Mouse (Mus musculus) heart, adult 18-20 months (tissue): ENCODE data around the gene Chpt1. TPM values are rescaled to one million over a fixed set of nuclear protein-coding genes. Genes with fewer than 3 reads are reported as not detected.
A peak's percentile ranks its signal among the peaks of the same experiment; 100 is the strongest.

Experiments used
- DNase-seq, 2 experiments: peaks; one replicate each; pipeline ENCODE4 v3.0.0; 2021 to 2022; ENCODE audit warnings: mixed read lengths in 1 of 2
- total RNA-seq, 2 experiments: library from RNA; stranded (reverse); gene quantifications; 2 replicates each; pipeline ENCODE4 v1.2.3; 2021

Chpt1 gene
- total RNA-seq, 2 experiments from 2014 or later = 329 to 344 TPM

DNA sequence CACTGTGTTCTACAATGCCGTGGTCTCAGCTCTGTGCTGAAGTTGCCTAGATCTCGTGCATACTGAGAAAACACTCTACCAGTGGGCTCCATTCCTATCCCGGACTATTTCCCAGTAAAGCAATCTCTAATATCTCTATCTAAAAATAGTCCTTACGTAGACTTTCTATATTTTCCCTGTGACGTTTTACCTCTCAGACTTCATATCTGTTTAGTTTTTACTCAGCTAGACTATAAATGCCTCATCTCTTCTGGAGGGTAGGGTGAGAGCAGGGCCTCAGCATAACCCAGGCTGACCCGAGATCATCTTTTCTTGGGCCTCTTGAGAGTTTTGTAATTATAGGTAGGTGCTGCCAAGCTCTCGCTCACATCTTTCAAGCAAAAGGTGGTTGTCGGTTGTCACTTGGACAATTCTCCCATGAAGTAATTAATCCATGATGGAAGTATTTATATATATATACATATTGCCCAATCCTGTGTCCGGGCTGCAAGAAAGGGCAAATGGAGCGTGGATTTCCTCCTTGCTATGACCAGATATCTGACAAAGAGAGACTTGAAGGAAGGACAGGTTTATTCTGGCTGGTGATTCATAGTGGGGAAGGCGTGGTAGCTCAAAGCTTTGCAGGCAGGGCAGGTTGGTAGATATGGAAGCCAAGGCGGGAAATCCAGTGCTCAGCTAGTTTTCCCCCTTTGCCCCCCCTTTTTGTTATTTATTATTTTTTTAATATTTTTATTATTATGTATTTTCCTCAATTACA lies 95.8 kb downstream of the Chpt1 start:
- DNase-seq = peak in 1 of 2 experiments; percentile 32

- DNase-seq = peak; percentile 77 to 83
Observed at GRCm38 (mm10) chr10:88405812-88406211, 98.1 kb downstream of the Chpt1 start.

DNA sequence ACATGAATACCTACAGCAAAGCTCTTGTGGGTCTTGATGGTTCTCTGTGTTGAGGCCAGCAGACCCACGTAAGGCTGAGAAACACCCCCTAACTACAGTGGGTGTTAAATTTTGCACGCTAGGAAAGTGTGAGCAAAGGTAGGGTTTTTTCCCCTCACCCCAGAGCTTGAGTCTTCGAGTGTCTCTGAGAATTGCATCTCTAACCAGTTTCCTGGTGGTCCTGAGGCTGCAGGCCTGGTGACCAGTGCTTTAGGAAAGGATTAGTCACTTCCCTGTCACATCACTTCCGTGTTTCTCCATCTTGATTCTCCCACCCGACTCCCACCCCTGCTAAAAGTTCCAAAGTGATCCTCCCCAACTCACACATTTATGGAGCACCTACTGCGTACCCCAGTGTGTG lies 99.7 kb downstream of the Chpt1 start:
- DNase-seq = no peak

- no peak for DNase-seq
Observed at GRCm38 (mm10) chr10:88403021-88403420, 100.9 kb downstream of the Chpt1 start.

Other genes starting within 250 kb of the Chpt1 start
- gene Dram1, start 125.0 kb downstream of the Chpt1 start, total RNA-seq = 1 to 10 TPM; 2.9 to 4.2 TPM
- gene Gnptab, start 124.9 kb downstream of the Chpt1 start, total RNA-seq = 10 to 100 TPM; 25.5 to 25.9 TPM
- under 1 TPM in 1 of 2 experiments, not detected in 1; 0.41 TPM for gene Sycp3, start 44.5 kb downstream of the Chpt1 start, total RNA-seq
- under 1 TPM; 0.37 to 0.75 TPM for gene Mybpc1, start 101.1 kb upstream of the Chpt1 start, total RNA-seq
- under 1 TPM in 1 of 2 experiments, not detected in 1; 0.90 TPM for gene Spic, start 180.9 kb upstream of the Chpt1 start, total RNA-seq
- 10 to 100 TPM; 91.1 to 95.7 TPM for gene Arl1, start 226.8 kb upstream of the Chpt1 start, total RNA-seq